Mouse (Mus musculus) bone marrow, adult 2 months (tissue): ENCODE results near the gene Arl5a.

Experiments
- CTCF ChIP-seq: fragments of 200-500 bp; IDR thresholded peaks from 2 replicates; pipeline ENCODE4 v1.5.1; 2011; ENCODE audit warnings: low read length, control low read depth; ENCODE audit not compliant: control insufficient read depth, insufficient read depth
- POLR2A ChIP-seq: fragments of 200-500 bp; IDR thresholded peaks from 2 replicates; pipeline ENCODE4 v1.6.1; 2011; ENCODE audit warnings: low read depth, mild to moderate bottlenecking, control low read depth, low read length, borderline replicate concordance; ENCODE audit not compliant: control insufficient read depth

- TF ChIP-seq CTCF (no peak), POLR2A (no peak)
These were observed 21.9 kb upstream of the Arl5a start for GRCm38 (mm10) chr2:52446648-52447047.
